Mouse (Mus musculus) spleen, postnatal 4 days (tissue): ENCODE measurements around the gene Pnldc1.

Source experiments
- DNase-seq, 2 experiments: peaks; one replicate each; pipeline ENCODE4 v3.0.0; 2022; ENCODE audit warnings: low spot score in 2 of 2

Pnldc1 gene

GRCm38 (mm10) chr17:12858072-12858471 is 52.0 kb downstream of the Pnldc1 start:
- no peak for DNase-seq

- no peak for DNase-seq
Measured at GRCm38 (mm10) chr17:12857395-12857794, 52.6 kb downstream of the Pnldc1 start.

- DNase-seq, result no peak
Measured at GRCm38 (mm10) chr17:12854386-12854785, 55.6 kb downstream of the Pnldc1 start.

- no peak for DNase-seq
Measured at GRCm38 (mm10) chr17:12853821-12854220, 56.2 kb downstream of the Pnldc1 start.

- no peak for DNase-seq
Measured at GRCm38 (mm10) chr17:12851689-12852088, 58.3 kb downstream of the Pnldc1 start.

GRCm38 (mm10) chr17:12849778-12850382 is 60.1 kb downstream of the Pnldc1 start:
- no peak for DNase-seq

DNA sequence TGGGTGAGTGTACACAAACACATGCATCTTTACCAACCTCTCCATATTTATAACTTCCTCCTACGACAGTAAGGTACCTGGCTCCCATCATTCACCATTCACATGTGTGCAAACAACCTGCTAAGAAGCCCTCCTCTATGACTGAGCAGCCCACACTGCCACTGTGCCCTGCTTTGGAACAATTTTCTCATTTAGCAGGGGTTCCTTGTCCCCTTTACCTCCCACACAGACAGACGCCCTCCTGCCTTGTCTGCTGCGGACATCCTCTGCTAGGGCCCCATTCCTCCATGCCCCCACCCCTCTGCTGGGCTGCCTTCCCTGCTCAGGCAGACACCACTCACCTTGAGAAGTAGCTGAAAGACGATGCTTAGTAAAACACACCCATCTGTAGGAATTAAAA is 62.3 kb downstream of the Pnldc1 start:
- no peak for DNase-seq

- DNase-seq, result no peak
Measured at GRCm38 (mm10) chr17:12846474-12846873, 63.6 kb downstream of the Pnldc1 start.

DNA sequence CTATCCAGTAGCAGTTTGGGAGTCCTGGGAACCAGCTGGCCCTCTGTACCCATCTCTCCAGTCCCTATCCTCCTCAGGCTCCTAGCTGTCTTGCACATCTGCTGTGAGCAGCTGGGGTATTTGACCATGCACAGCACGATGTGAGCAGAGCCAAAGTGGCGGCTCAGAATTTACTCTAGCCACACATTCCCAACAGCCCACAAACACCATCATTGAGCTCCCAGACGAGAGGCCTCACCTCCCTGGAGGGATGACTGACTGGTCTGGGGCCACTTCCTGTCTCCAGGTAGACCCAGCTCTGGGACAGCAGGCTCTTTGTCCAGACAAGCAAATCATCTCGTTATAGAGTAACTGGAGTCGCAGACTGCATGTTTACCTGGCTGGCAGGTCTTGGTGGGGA is 64.2 kb downstream of the Pnldc1 start:
- no peak for DNase-seq

GRCm38 (mm10) chr17:12844540-12844939 is 65.5 kb downstream of the Pnldc1 start:
- DNase-seq, result no peak

DNA sequence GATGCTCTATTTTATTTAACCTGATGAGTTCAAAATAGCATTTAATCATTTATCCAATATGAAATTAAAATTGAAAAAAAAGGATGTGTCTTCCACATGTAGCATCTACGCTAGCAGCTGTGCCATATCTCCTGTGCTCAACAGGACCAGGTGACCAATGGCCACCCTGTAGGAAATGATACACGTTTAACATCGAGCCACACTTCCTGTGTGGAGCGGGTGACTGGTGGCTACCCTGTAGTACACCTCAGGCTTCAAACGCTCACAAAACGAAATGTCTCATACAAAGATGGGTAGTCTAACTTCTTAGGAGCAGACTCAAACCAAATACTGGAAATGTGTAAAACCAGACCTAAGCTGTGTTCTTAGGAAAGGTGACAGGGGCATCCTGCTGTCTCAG is 66.2 kb downstream of the Pnldc1 start:
- no peak for DNase-seq

GRCm38 (mm10) chr17:12839475-12840267 is 70.4 kb downstream of the Pnldc1 start:
- no peak for DNase-seq
